Mouse (Mus musculus) left cerebral cortex, postnatal 25 days (tissue): ENCODE measurements at regions not wholly inside any gene's neighbourhood (a gene's known extent, or its start where the extent isn't known, plus 50 kb on each side); places are given as distances from the start of the nearest gene placed in this dataset.

ENCODE experiments used
- DNase-seq, 2 experiments: peaks; one replicate each; pipeline ENCODE4 v3.0.0; 2022; ENCODE audit warnings: low spot score in 2 of 2, mixed read lengths in 1 of 2
- intact Hi-C: fragments of 180-260 bp; cut with DNase I; formaldehyde crosslinking; loops from one replicate; pipeline ENCODE4 v1.15.1; 2025

- intact Hi-C loops, result no loop called here
- DNase-seq, result no peak
Measured at GRCm38 (mm10) chr1:122607309-122607708, 1039.5 kb upstream of the Ddx18 start.

- DNase-seq, result peak; percentile 2 to 58
- intact Hi-C loops, result no loop called here
Measured at GRCm38 (mm10) chr1:122575954-122576353, 1008.2 kb upstream of the Ddx18 start.

- no peak for DNase-seq
- intact Hi-C loops, result no loop called here
Measured at GRCm38 (mm10) chr1:122551596-122551995, 983.8 kb upstream of the Ddx18 start.

- intact Hi-C loops, result no loop called here
- no peak for DNase-seq
Measured at GRCm38 (mm10) chr1:122509580-122509979, 941.8 kb upstream of the Ddx18 start.

GRCm38 (mm10) chr1:122501707-122502106, 933.9 kb upstream of the Ddx18 start:
- intact Hi-C loops, result no loop called here
- DNase-seq, result no peak

DNA sequence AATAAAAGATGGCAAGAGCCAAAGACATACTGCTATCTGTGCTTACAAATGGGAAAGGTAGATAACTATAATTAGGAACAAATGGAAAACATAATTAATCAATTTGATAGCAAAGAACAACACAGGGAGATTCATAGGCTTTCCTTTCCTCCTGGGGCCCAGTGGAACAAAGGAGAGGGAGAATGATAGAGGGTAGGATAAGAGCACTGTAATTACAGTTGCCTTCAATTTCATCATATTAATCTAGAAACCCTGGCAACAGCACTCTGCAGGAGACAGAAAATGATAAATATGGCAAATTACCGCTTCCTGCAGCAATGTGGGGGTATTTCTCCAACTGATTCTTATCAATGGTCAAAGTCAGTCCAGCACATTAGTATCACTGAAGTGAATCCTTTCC, 910.2 kb upstream of the Ddx18 start:
- no peak for DNase-seq
- intact Hi-C loops, result no loop called here

DNA sequence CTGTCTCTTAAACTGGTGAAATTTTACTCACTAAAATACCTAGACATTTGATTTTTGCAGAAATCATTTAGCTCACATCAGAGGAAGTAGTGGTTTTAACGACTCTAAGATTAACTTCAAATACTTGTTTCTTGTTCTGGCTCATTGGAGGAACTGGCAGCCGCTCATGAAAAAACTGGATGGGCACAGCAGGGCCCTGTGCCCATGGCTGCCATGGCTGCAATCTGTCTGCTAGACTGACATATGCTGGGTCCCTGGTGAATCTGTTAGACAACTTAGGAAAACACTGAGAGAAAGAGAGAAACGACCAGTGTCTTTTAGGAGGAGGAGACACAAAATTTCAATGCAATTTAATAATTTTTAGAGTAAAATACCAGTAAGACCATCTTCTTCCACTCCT, 896.1 kb upstream of the Ddx18 start:
- peak in 1 of 2 experiments; percentile 9 for DNase-seq
- intact Hi-C loops, result no loop called here

- intact Hi-C loops, result no loop called here
- DNase-seq, result no peak
Measured at GRCm38 (mm10) chr1:122459056-122459455, 891.3 kb upstream of the Ddx18 start.

GRCm38 (mm10) chr1:122454881-122455280, 887.1 kb upstream of the Ddx18 start:
- no peak for DNase-seq
- intact Hi-C loops, result no loop called here

- no peak for DNase-seq
Measured at GRCm38 (mm10) chr1:122453617-122454016, 885.8 kb upstream of the Ddx18 start.

GRCm38 (mm10) chr1:122439358-122439757, 871.6 kb upstream of the Ddx18 start:
- no peak for DNase-seq
- intact Hi-C loops, result no loop called here

More at GRCm38 (mm10) chr1:122453617-122454016, 885.8 kb upstream of the Ddx18 start:
- intact Hi-C loops, result no loop called here

GRCm38 (mm10) chr1:122423503-122423902, 855.7 kb upstream of the Ddx18 start:
- DNase-seq, result no peak
- intact Hi-C loops, result no loop called here

DNA sequence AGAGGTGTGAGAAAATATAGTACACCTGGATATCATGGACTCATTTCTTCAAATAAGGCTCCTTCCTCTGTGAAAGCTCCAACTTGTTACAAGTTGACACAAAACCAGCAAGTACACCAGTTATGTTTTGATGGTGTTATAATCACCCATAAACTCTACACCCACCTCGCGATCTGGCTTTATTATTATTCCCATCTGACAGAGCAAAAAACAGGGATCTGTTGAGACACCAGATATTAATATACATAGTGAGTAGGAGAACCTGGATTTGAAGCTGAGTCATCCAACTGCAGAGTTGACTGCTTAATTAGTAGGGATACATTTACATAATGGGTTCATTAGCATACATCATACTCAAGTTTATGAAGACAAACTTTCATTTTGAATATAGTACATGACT, 828.6 kb upstream of the Ddx18 start:
- DNase-seq, result peak; percentile 17 to 78
- intact Hi-C loops, result no loop called here

GRCm38 (mm10) chr1:122393660-122394355, 826.0 kb upstream of the Ddx18 start:
- peak; percentile 15 to 60 for DNase-seq
- intact Hi-C loops, result no loop called here

DNA sequence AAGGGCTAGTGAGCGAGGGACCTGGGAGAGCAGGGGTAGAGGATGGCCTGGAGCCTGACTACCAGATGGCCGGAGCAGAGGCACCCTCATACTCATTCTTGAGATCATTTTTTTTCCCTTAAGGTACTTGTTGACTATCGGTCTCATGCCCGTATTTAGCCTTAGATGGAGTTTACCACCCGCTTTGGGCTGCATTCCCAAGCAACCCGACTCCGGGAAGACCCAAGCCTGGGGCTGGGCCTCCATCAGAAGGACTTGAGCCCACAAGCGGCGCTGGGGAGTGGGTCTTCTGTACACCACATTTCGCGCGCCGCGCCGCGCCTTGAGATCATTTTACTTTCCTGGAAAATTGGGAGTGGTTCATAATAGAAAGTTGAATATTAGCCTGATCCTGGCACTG, 789.2 kb upstream of the Ddx18 start:
- intact Hi-C loops, result loop anchor here (5.0 kb wide), 1 partner anchor 560 kb away; no protein-coding TSS in a partner anchor
- peak; percentile 97 to 98 for DNase-seq

DNA sequence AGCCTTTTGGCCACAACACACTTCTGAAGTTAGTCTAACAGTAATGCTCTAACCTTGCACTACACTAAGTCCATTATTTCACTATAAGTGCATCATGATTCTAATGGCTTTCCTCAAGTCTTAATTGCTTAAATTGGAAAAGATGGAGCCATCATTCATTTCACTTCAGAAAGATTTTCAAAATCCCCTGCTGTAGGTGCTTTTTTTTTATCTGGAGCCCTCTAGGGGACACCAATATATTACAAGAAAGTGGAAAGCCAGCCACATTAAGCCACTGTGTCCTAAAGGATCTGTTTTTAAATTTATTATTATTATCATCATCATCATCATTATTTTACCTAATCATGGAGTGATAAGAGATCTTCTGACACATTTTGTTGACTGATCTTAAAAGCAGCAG, 783.7 kb upstream of the Ddx18 start:
- DNase-seq, result peak in 1 of 2 experiments; percentile 13
- intact Hi-C loops, result no loop called here

- intact Hi-C loops, result no loop called here
- no peak for DNase-seq
Measured at GRCm38 (mm10) chr1:122333267-122333666, 765.5 kb upstream of the Ddx18 start.

GRCm38 (mm10) chr1:122328276-122328675, 760.5 kb upstream of the Ddx18 start:
- intact Hi-C loops, result no loop called here
- no peak for DNase-seq
